Mouse (Mus musculus) retina, postnatal 1 day (tissue): ENCODE data around the gene Galnt17.
A peak's percentile ranks its signal among the peaks of the same experiment; 100 is the strongest.

Source experiments
- DNase-seq: peaks from one replicate; pipeline ENCODE4 v3.0.0-alpha.2; 2012

The Galnt17 gene

GRCm38 (mm10) chr5:131239813-131240212 is 68.5 kb downstream of the Galnt17 start:
- DNase-seq = no peak

GRCm38 (mm10) chr5:131236906-131237305 is 71.4 kb downstream of the Galnt17 start:
- no peak for DNase-seq

- DNase-seq = peak; percentile 14
Measured at GRCm38 (mm10) chr5:131233828-131234227, 74.5 kb downstream of the Galnt17 start.

- no peak for DNase-seq
Measured at GRCm38 (mm10) chr5:131231060-131231459, 77.2 kb downstream of the Galnt17 start.

GRCm38 (mm10) chr5:131229744-131230143 is 78.6 kb downstream of the Galnt17 start:
- no peak for DNase-seq

- DNase-seq = no peak
Measured at GRCm38 (mm10) chr5:131223416-131223815, 84.9 kb downstream of the Galnt17 start.

GRCm38 (mm10) chr5:131222498-131223244 is 85.6 kb downstream of the Galnt17 start:
- no peak for DNase-seq

- DNase-seq = no peak
Measured at GRCm38 (mm10) chr5:131218221-131218620, 90.1 kb downstream of the Galnt17 start.

- peak; percentile 45 for DNase-seq
Measured at GRCm38 (mm10) chr5:131211618-131212017, 96.7 kb downstream of the Galnt17 start.

GRCm38 (mm10) chr5:131201146-131201545 is 107.2 kb downstream of the Galnt17 start:
- DNase-seq = no peak

- peak; percentile 62 for DNase-seq
Measured at GRCm38 (mm10) chr5:131192311-131192710, 116.0 kb downstream of the Galnt17 start.

- DNase-seq = no peak
Measured at GRCm38 (mm10) chr5:131184566-131184965, 123.7 kb downstream of the Galnt17 start.

- no peak for DNase-seq
Measured at GRCm38 (mm10) chr5:131181231-131181630, 127.1 kb downstream of the Galnt17 start.

GRCm38 (mm10) chr5:131180756-131181155 is 127.5 kb downstream of the Galnt17 start:
- no peak for DNase-seq

GRCm38 (mm10) chr5:131177851-131178250 is 130.4 kb downstream of the Galnt17 start:
- DNase-seq = no peak

GRCm38 (mm10) chr5:131177168-131177567 is 131.1 kb downstream of the Galnt17 start:
- DNase-seq = peak; percentile 65

GRCm38 (mm10) chr5:131169186-131169585 is 139.1 kb downstream of the Galnt17 start:
- no peak for DNase-seq

GRCm38 (mm10) chr5:131167366-131167765 is 140.9 kb downstream of the Galnt17 start:
- DNase-seq = no peak

GRCm38 (mm10) chr5:131165681-131166080 is 142.6 kb downstream of the Galnt17 start:
- no peak for DNase-seq

GRCm38 (mm10) chr5:131157866-131158265 is 150.4 kb downstream of the Galnt17 start:
- DNase-seq = no peak

GRCm38 (mm10) chr5:131156323-131156722 is 152.0 kb downstream of the Galnt17 start:
- no peak for DNase-seq

GRCm38 (mm10) chr5:131142606-131143005 is 165.7 kb downstream of the Galnt17 start:
- no peak for DNase-seq

GRCm38 (mm10) chr5:131134809-131135208 is 173.5 kb downstream of the Galnt17 start:
- DNase-seq = no peak

GRCm38 (mm10) chr5:131120296-131120840 is 187.9 kb downstream of the Galnt17 start:
- DNase-seq = peak; percentile 88

- no peak for DNase-seq
Measured at GRCm38 (mm10) chr5:131119896-131120295, 188.4 kb downstream of the Galnt17 start.
